Mouse (Mus musculus) midbrain, postnatal 0 days (tissue): ENCODE measurements at regions not wholly inside any gene's neighbourhood (a gene's known extent, or its start where the extent isn't known, plus 50 kb on each side); places are given as distances from the start of the nearest gene placed in this dataset.

Source experiments
- ATAC-seq: fragments of 200-750 bp; cut with Nextera tagmentation; 2 replicates; pipeline ENCODE4 v1.8.0; 2017; ENCODE audit warnings: moderate number of reproducible peaks, mild to moderate bottlenecking, moderate TSS enrichment, moderate library complexity; ENCODE audit not compliant: low FRiP score
- DNase-seq: peaks from one replicate; pipeline ENCODE4 v3.0.0-alpha.2; 2015; ENCODE audit warnings: low spot score
- H3K27ac ChIP-seq: fragments of 300-500 bp; sonication (generic); 2 replicates; pipeline ENCODE4 v1.5.1; 2014; ENCODE audit warnings: low read depth, mild to moderate bottlenecking, low read length, mixed read lengths
- H3K27me3 ChIP-seq: fragments of 300-500 bp; sonication (generic); 2 replicates; pipeline ENCODE4 v1.6.1; 2014; ENCODE audit warnings: low read length, control low read depth, mixed read lengths; ENCODE audit not compliant: insufficient read depth
- H3K36me3 ChIP-seq: fragments of 300-500 bp; sonication (generic); 2 replicates; pipeline ENCODE4 v1.6.1; 2014; ENCODE audit warnings: low read length, control low read depth, mixed read lengths; ENCODE audit not compliant: insufficient read depth
- H3K4me1 ChIP-seq: fragments of 300-500 bp; sonication (generic); 2 replicates; pipeline ENCODE4 v1.6.1; 2014; ENCODE audit warnings: mild to moderate bottlenecking, control low read depth, antibody characterized with exemption, low read length, mixed read lengths; ENCODE audit not compliant: insufficient read depth
- H3K4me2 ChIP-seq: fragments of 300-500 bp; sonication (generic); 2 replicates; pipeline ENCODE4 v1.6.1; 2014; ENCODE audit warnings: low read depth, mild to moderate bottlenecking, low read length, mixed read lengths; ENCODE audit not compliant: poor library complexity, severe bottlenecking
- H3K4me3 ChIP-seq: fragments of 300-500 bp; sonication (generic); 2 replicates; pipeline ENCODE4 v1.5.1; 2014; ENCODE audit warnings: low read depth, mild to moderate bottlenecking, low read length, moderate library complexity
- H3K9ac ChIP-seq: fragments of 300-500 bp; sonication (generic); replicated peaks from 2 replicates; pipeline ENCODE4 v1.6.1; 2014; ENCODE audit warnings: mild to moderate bottlenecking, low read length, moderate library complexity, mixed read lengths; ENCODE audit not compliant: poor library complexity, severe bottlenecking
- H3K9me3 ChIP-seq: fragments of 300-500 bp; sonication (generic); 2 replicates; pipeline ENCODE4 v1.6.1; 2016; ENCODE audit warnings: low read length, control low read depth
- CTCF ChIP-seq: IDR thresholded peaks from 2 replicates; pipeline ENCODE4 v1.5.1; 2016; ENCODE audit warnings: antibody characterized with exemption, mild to moderate bottlenecking
- WGBS: fragments of 180-500 bp; shearing (Covaris S2); extraction: QIAGEN DNeasy Blood & Tissue Kit; methylation state at CpG from one replicate; pipeline ENCODE4 v1.1.7; 2014; 5-methylcytosine and 5-hydroxymethylcytosine counted together

DNA sequence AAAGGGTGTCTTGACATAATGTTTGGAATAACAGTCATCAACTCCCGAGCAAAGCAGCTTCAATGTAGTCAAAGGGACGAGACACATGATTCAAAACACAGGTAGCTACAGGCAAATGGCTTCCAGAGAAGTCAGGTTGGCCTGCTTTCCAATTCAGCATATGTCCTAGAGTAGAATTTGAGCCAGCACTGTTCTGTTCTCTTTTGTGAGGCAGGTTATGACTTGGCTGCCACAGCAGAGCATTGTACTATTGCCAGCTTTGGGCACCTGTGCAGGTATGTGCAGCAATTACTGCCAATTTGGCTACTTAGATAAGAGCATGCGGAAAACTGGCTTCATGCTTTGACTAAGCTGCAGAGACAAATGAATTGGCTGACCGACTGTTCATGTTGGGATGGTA lies 699.1 kb downstream of the Pkhd1 start:
- Histone ChIP-seq H3K27me3 (no peaks in the 10 kb centered on the region), H3K36me3 (no peaks in the 10 kb centered on the region), H3K9ac (no peak overlapping the region), H3K4me1 (no peaks in the 10 kb centered on the region), H3K27ac (no peak overlapping the region), H3K4me3 (no peak overlapping the region), H3K4me2 (no peak overlapping the region), H3K9me3 (no peaks in the 10 kb centered on the region)
- WGBS: 91% methylated on average over 4 of the region's 4 CpGs
- no peak for DNase-seq
- no peak for TF ChIP-seq CTCF
- no peak for ATAC-seq

DNA sequence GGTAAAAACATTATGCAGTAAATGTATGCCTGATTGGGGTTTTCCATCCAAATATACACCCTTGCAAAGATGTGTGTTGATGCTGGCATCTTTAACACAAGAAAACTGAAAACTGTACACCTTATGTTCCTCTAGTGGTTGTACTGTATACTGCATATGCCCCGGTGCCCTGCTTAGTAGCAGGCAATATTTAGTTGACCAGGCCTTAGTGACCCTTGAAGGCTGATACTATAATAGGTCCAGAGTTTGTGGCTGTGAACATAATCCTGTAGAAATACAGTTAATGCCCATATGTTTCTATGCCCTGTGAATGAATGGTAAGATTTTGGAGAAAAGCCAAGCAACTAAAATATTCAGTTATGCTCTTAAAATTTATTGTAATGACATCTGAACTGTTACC lies 690.7 kb downstream of the Pkhd1 start:
- Histone ChIP-seq H3K4me1 (no peaks in the 10 kb centered on the region), H3K27ac (no peak overlapping the region), H3K9me3 (no peaks in the 10 kb centered on the region), H3K27me3 (no peaks in the 10 kb centered on the region), H3K4me2 (no peak overlapping the region), H3K36me3 (no peaks in the 10 kb centered on the region), H3K9ac (no peak overlapping the region), H3K4me3 (no peak overlapping the region)
- 74% methylated on average over 1 of the region's 1 CpGs for WGBS
- DNase-seq (no peak), ATAC-seq (no peak)
- TF ChIP-seq CTCF: 0 out of 2 replicates have a peak, but pooled peaks have one; percentile 6

DNA sequence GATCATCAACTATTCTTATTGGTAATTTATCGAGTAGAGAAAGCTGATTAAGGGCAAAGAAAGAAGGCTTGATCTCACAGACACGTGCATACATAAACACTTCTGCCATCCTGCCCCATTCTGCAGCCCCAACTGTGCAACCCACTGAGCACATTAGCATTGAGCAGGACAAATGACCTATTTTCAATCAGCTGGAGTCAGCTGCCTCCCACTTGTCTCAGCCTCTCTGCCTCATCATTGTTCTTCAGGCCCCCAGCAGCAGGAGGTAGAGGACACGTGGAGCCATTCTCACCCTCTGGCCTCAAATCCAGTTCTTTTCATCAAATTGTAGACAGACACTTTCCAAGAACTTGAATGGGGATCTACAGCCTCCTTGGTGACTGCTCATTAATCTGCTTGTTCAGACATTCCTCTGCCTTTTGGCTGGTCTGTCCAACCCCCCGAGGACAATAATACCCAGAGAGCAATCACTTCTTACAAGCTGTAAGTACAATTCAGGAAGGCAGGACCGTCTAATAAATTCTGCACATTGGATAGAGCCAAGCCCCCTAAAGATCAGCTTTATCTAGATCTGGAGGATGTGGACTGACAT lies 690.0 kb downstream of the Pkhd1 start:
- Histone ChIP-seq H3K4me1 (no peaks in the 10 kb centered on the region), H3K9ac (no peak overlapping the region), H3K4me3 (no peak overlapping the region), H3K36me3 (no peaks in the 10 kb centered on the region), H3K27ac (no peak overlapping the region), H3K9me3 (no peaks in the 10 kb centered on the region), H3K27me3 (no peaks in the 10 kb centered on the region), H3K4me2 (no peak overlapping the region)
- WGBS: 4% methylated on average over 5 of the region's 5 CpGs
- DNase-seq: peak; percentile 16
- no peak for TF ChIP-seq CTCF
- peak; percentile 20; the same call in 1 of the 2 replicates for ATAC-seq

DNA sequence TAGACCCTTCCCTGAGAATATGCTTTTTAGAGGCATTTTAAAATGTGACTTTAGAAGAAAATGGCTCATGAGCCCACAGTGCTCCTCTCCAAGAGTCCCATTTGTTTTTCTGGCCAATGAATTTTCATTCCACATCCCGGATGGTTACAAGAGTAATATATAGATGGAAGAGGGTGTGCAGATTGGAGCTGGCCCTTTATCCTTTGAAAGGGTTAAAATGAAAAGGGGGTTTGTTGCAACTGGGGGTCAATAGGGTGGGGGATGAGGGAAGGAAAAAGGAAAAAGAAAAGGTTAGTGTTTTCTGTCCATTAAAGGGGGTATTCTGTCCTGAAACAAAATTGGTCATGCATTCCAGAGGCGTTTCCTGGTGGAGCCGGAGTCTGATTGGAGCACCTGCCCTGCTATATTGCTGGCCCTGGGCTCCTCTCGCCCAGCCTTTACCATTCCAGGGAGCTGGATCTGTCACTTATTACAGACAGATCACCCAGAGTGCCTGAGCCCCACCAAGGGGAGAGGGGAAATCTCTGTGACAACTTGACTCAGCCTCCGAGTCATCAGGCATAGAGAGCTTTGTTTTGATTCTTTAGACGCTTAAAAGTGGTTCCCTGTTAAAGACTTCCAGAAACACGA lies 666.7 kb downstream of the Pkhd1 start:
- Histone ChIP-seq H3K27ac (no peak overlapping the region), H3K4me2 (peak overlapping the region; percentile 16; the same call in 1 of the 2 replicates), H3K36me3 (no peaks in the 10 kb centered on the region), H3K9ac (no peak overlapping the region), H3K9me3 (no peaks in the 10 kb centered on the region), H3K4me1 (no peaks in the 10 kb centered on the region), H3K4me3 (no peak overlapping the region), H3K27me3 (no peaks in the 10 kb centered on the region)
- ATAC-seq: no peak
- DNase-seq: no peak
- WGBS: 8% methylated on average over 7 of the region's 7 CpGs
- no peak for TF ChIP-seq CTCF

DNA sequence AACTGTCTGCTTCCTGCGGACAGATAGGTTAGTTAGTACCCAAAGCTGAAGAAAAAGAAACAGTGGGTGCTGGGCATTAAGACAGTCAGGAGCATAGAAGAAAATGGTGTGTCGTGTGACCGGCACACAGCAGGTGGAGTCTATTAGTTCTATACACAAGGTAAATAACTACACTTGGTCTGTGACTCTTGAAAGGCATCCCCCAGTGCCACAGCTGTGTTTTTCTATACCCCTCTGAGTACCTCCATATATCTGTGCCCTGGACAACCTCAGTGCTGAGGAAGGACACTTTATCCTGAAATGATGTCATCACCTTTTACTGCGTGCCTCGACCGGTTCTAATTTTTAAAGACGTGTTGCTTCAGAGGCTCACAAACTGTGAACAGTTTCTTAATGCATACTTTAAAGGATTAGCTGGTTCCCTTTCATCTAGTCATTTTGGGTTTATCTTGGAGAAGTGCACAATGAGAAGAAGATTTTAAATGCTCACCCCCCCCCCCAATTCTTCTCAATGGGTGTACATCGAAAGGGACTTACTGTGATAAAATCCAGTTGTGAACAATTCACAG lies 666.1 kb downstream of the Pkhd1 start:
- ATAC-seq (no peak), DNase-seq (no peak)
- no peaks in the 10 kb centered on the region for H3K9me3 ChIP-seq
- 14% methylated on average over 8 of the region's 8 CpGs for WGBS
- TF ChIP-seq CTCF: no peak
- H3K27me3 ChIP-seq: no peaks in the 10 kb centered on the region
- no peaks in the 10 kb centered on the region for H3K36me3 ChIP-seq
- H3K9ac ChIP-seq: no peak overlapping the region
- H3K4me2 ChIP-seq: peak overlapping the region; percentile 16; the same call in 1 of the 2 replicates
- H3K4me1 ChIP-seq: no peaks in the 10 kb centered on the region
- no peak overlapping the region for H3K27ac ChIP-seq
- no peak overlapping the region for H3K4me3 ChIP-seq

DNA sequence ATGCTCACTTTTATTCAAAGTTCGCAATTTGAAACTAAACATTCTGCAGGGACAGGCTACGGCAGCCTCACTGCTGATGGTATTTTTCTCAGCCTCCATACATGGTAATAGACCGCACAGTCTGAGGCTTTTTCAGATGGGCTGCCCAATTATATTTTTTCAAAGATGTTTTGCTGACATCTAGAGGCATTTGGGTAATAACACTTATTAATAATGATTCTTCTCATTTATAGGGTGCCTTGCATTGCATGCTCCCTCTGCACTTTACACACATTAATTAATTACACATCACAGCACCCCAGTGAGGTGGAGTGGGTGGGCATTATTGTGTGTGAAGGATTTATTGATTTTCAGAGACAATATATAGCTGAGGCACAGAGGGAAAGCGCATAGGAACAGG lies 644.5 kb downstream of the Pkhd1 start:
- H3K4me1 ChIP-seq: no peaks in the 10 kb centered on the region
- H3K9me3 ChIP-seq: no peaks in the 10 kb centered on the region
- H3K4me2 ChIP-seq: no peak overlapping the region; the same call in 1 of the 2 replicates
- WGBS: 32% methylated on average over 4 of the region's 4 CpGs
- no peak overlapping the region for H3K9ac ChIP-seq
- H3K27ac ChIP-seq: no peak overlapping the region
- DNase-seq (peak; percentile 65), ATAC-seq (peak; percentile 85)
- H3K36me3 ChIP-seq: no peaks in the 10 kb centered on the region
- no peaks in the 10 kb centered on the region for H3K27me3 ChIP-seq
- H3K4me3 ChIP-seq: no peak overlapping the region
- peak; percentile 71 for TF ChIP-seq CTCF
